Mouse (Mus musculus) hindbrain, embryonic 14.5 days (tissue): ENCODE measurements around the gene Txnrd3. TPM values are rescaled to one million over a fixed set of nuclear protein-coding genes. Genes with fewer than 3 reads are reported as not detected.
A peak's percentile ranks its signal among the peaks of the same experiment; 100 is the strongest.

Experiments used
- ATAC-seq: fragments of 200-750 bp; cut with Nextera tagmentation; 2 replicates; pipeline ENCODE4 v1.8.0; 2017; ENCODE audit warnings: moderate number of reproducible peaks, mild to moderate bottlenecking, moderate TSS enrichment, moderate library complexity; ENCODE audit not compliant: low FRiP score
- DNase-seq: peaks from one replicate; pipeline ENCODE4 v3.0.0-alpha.2; 2015; ENCODE audit warnings: low spot score
- H3K27ac ChIP-seq: fragments of 300-500 bp; sonication (generic); 2 replicates; pipeline ENCODE4 v1.5.1; 2014; ENCODE audit warnings: mild to moderate bottlenecking, moderate library complexity
- H3K27me3 ChIP-seq: fragments of 300-500 bp; sonication (generic); 2 replicates; pipeline ENCODE4 v1.6.1; 2014; ENCODE audit warnings: mild to moderate bottlenecking, low read length, mixed read lengths; ENCODE audit not compliant: control insufficient read depth, insufficient read depth
- H3K36me3 ChIP-seq: fragments of 300-500 bp; sonication (generic); replicated peaks from 2 replicates; pipeline ENCODE4 v1.6.1; 2014; ENCODE audit not compliant: control insufficient read depth, insufficient read depth
- H3K4me1 ChIP-seq: fragments of 300-500 bp; sonication (generic); replicated peaks from 2 replicates; pipeline ENCODE4 v1.6.1; 2014; ENCODE audit warnings: antibody characterized with exemption, low read length, mixed read lengths; ENCODE audit not compliant: control insufficient read depth, insufficient read depth
- H3K4me2 ChIP-seq: fragments of 300-500 bp; sonication (generic); replicated peaks from 2 replicates; pipeline ENCODE4 v1.6.1; 2014; ENCODE audit warnings: mild to moderate bottlenecking, moderate library complexity
- H3K4me3 ChIP-seq: fragments of 300-500 bp; sonication (generic); replicated peaks from 2 replicates; pipeline ENCODE4 v1.5.1; 2014; ENCODE audit warnings: mild to moderate bottlenecking, low read length
- H3K9ac ChIP-seq: fragments of 300-500 bp; sonication (generic); 2 replicates; pipeline ENCODE4 v1.6.1; 2014
- H3K9me3 ChIP-seq: fragments of 300-500 bp; sonication (generic); 2 replicates; pipeline ENCODE4 v1.6.1; 2016; ENCODE audit warnings: low read length; ENCODE audit not compliant: control insufficient read depth
- WGBS: fragments of 180-500 bp; shearing (Covaris S2); extraction: QIAGEN DNeasy Blood & Tissue Kit; methylation state at CpG from one replicate; pipeline ENCODE4 v1.1.7; 2014; 5-methylcytosine and 5-hydroxymethylcytosine counted together
- polyA plus RNA-seq: library from polyadenylated mRNA; unstranded; fragments of >200 nt; fragmentation: Nextera tagmentation; extraction: Ambion mirVana; gene quantifications from 2 replicates; pipeline ENCODE4 v1.2.1, GENCODE M21; 2014

Txnrd3 gene
- polyA plus RNA-seq, 1 experiment from 2014 or later: 16.0 TPM

DNA sequence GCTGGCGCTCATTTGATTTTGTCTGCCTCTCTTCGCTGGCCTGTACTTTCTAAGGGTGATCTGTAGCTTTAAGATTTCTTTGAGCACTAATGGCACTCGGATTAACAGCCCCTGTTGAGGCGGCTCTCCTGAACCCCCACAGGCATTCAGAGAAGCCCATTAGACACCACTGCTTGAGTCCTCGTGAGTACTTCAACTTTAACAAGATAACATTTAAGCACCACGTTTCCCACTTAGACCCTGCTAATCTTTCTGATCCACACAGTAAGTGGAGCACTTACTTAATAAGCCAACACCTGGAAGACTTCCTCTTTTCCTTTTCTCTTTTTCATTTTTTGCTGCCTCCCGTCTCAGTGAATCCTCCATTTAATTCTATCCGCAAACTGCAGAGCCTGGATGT is 21.4 kb downstream of the Txnrd3 start:
- no peaks in the 10 kb centered on the region for H3K9me3 ChIP-seq
- H3K27me3 ChIP-seq: no peaks in the 10 kb centered on the region
- no peak overlapping the region for H3K27ac ChIP-seq
- H3K4me1 ChIP-seq: no peaks in the 10 kb centered on the region
- no peak overlapping the region for H3K9ac ChIP-seq
- DNase-seq: no peak
- H3K36me3 ChIP-seq: peaks cover 18% of the 10 kb centered on the region
- H3K4me3 ChIP-seq: no peak overlapping the region
- no peak for ATAC-seq
- H3K4me2 ChIP-seq: no peak overlapping the region
- 65% methylated on average over 8 of the region's 8 CpGs for WGBS

DNA sequence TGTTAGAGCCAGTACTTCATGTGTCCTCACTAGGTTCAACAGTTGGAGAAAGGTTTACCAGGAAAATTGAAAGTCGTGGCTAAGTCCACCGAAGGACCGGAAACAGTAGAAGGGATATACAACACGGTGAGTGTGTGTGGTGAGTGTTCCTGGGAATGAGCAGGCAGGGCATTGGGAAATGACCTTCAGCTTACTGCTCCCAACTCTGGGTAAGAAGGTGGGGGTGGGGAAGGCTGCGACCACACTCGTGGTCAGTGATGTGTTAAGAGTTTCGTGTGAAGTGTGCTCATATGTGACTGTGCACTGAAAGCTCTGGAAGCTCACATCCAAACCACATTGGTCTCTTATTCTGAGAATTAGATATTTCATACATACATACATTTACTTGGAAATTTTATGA is 21.9 kb downstream of the Txnrd3 start:
- ATAC-seq: no peak
- DNase-seq: no peak
- Histone ChIP-seq H3K4me1 (no peaks in the 10 kb centered on the region), H3K36me3 (peaks cover 21% of the 10 kb centered on the region), H3K27ac (no peak overlapping the region), H3K4me2 (no peak overlapping the region), H3K9me3 (no peaks in the 10 kb centered on the region), H3K9ac (no peak overlapping the region), H3K4me3 (no peak overlapping the region), H3K27me3 (no peaks in the 10 kb centered on the region)
- 80% methylated on average over 7 of the region's 7 CpGs for WGBS

DNA sequence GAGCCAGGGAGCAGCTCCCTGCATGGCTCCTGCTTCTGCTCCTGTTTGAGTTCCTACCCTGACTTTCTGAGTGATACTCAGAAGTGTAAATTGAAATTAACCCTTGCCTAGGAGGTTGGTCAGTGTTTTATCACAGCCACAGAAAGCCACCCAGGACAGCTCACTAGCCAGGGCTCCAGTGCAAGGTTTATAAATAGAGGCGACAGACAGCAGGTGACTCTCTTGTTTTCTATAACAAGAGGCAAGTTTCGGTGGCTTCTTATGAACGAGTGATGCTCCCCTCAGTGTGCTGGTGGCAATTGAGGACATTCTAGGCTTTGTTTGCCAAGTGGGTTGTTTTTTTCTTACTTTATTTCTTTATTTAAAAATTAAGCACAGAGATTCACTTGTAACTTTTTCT is 23.2 kb downstream of the Txnrd3 start:
- H3K27ac ChIP-seq: no peak overlapping the region
- DNase-seq: no peak
- no peaks in the 10 kb centered on the region for H3K27me3 ChIP-seq
- no peaks in the 10 kb centered on the region for H3K4me1 ChIP-seq
- peaks cover 22% of the 10 kb centered on the region for H3K36me3 ChIP-seq
- 79% methylated on average over 3 of the region's 3 CpGs for WGBS
- H3K4me2 ChIP-seq: no peak overlapping the region
- H3K9ac ChIP-seq: no peak overlapping the region
- H3K4me3 ChIP-seq: no peak overlapping the region
- H3K9me3 ChIP-seq: no peaks in the 10 kb centered on the region
- ATAC-seq: no peak

DNA sequence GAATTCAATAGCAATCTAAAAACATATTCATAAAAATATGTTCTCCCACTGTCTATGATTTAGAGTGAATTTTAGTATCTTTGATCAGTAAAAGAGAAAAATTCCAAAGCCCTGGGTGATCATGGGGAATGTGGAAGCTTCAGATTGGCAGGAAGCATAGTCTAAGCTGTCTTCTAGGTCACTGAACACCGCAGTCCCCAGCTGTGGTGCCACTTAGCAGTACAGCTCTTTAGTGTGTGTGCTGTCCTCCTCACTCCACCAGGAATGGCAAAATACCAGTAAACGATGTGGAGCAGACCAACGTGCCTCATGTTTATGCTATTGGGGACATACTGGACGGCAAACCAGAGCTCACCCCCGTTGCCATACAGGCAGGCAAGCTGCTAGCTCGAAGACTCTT is 25.8 kb downstream of the Txnrd3 start:
- no peaks in the 10 kb centered on the region for H3K9me3 ChIP-seq
- H3K27ac ChIP-seq: no peak overlapping the region
- H3K9ac ChIP-seq: no peak overlapping the region
- H3K36me3 ChIP-seq: peaks cover 12% of the 10 kb centered on the region
- H3K4me3 ChIP-seq: no peak overlapping the region
- no peaks in the 10 kb centered on the region for H3K27me3 ChIP-seq
- DNase-seq: no peak
- no peak overlapping the region for H3K4me2 ChIP-seq
- whole genome bisulfite sequencing: 90% methylated on average over 6 of the region's 6 CpGs
- ATAC-seq: no peak
- no peaks in the 10 kb centered on the region for H3K4me1 ChIP-seq

DNA sequence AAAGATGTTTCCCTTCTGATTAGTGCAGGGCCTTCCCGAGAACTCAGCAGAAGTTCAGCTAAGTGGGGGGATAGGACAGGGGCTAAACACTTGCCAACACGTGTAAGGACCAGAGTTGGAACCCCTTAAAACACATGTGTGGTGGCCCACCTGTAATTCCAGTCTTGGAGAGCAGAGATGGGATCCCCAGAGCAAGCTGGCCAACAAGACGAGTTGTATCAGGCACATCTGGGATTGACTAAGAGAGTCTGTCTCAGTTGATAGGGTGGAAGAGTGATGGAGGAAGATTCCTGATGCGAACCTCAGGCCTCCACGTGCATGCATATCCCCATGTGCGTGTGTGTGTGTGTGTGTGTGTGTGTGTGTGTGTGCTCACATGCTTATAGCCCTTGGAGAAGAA is 27.6 kb downstream of the Txnrd3 start:
- H3K36me3 ChIP-seq: peaks cover 18% of the 10 kb centered on the region
- WGBS: 80% methylated on average over 6 of the region's 6 CpGs
- H3K4me2 ChIP-seq: no peak overlapping the region
- H3K27me3 ChIP-seq: no peaks in the 10 kb centered on the region
- no peaks in the 10 kb centered on the region for H3K9me3 ChIP-seq
- no peak overlapping the region for H3K9ac ChIP-seq
- no peak overlapping the region for H3K4me3 ChIP-seq
- ATAC-seq (no peak), DNase-seq (no peak)
- no peak overlapping the region for H3K27ac ChIP-seq
- H3K4me1 ChIP-seq: no peaks in the 10 kb centered on the region

GRCm38 (mm10) chr6:89672641-89673040 is 28.9 kb downstream of the Txnrd3 start:
- H3K9me3 ChIP-seq: no peaks in the 10 kb centered on the region
- H3K4me3 ChIP-seq: no peak overlapping the region
- WGBS: 88% methylated on average over 7 of the region's 7 CpGs
- DNase-seq (peak; percentile 52), ATAC-seq (no peak)
- H3K9ac ChIP-seq: no peak overlapping the region
- H3K27ac ChIP-seq: no peak overlapping the region; the same call in 1 of the 2 replicates
- no peaks in the 10 kb centered on the region for H3K4me1 ChIP-seq
- peaks cover 19% of the 10 kb centered on the region for H3K36me3 ChIP-seq
- no peaks in the 10 kb centered on the region for H3K27me3 ChIP-seq
- H3K4me2 ChIP-seq: no peak overlapping the region

DNA sequence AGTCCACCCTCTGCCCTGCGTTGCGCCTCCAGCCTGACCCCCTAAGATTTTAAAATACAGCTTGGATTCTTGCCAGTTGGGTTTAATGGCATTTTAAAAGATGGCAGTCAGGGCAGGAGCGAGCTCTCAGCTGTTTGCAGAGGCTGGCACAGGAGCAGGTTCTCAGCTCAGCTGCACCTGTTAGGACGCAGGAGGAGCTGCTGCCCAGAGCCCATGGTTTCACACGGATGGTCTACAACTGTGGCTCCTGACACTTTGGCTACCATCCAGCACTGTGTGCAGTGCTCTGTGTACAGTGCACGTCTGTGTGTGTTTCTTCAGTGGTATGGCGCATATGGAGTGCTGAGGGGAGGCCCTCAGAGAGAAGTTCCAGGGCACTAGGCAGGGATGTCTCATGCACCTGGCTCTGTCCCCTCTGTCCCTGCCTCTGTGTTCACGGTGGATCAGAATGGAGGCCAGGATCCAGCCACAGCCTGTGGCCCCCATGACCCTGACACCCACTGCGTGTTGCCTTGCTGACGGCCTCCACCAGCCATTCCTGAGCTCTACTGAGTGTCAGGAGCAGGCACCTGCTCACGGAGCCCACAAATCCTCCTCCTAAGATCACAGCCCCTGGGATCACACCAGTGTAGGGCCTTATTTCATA is 29.5 kb downstream of the Txnrd3 start:
- no peak overlapping the region; the same call in 1 of the 2 replicates for H3K27ac ChIP-seq
- H3K9me3 ChIP-seq: no peaks in the 10 kb centered on the region
- DNase-seq (no peak), ATAC-seq (peak; percentile 49; the same call in 1 of the 2 replicates)
- H3K36me3 ChIP-seq: peaks cover 19% of the 10 kb centered on the region
- no peaks in the 10 kb centered on the region for H3K27me3 ChIP-seq
- WGBS: 80% methylated on average over 11 of the region's 11 CpGs
- no peak overlapping the region for H3K9ac ChIP-seq
- no peak overlapping the region for H3K4me3 ChIP-seq
- H3K4me2 ChIP-seq: no peak overlapping the region
- H3K4me1 ChIP-seq: no peaks in the 10 kb centered on the region

DNA sequence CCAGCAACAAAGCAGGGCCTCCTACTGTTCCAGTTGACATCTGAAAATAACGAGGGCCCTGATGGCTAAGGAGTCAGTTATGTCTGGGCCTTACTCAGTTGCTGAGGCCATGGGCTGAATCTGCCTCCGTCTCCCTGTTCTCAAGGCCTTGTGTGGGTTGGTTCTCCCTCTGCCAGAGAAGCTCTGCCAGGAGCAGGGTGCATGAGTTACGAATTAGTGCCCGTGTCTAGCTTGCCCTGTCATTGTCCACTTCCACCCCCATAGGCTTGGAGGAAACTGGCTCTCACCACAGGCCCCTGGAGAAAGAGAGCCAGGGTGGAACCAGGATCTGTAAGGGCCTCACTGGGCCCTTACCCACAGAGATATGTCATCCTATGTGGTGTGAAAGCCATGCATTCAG is 34.7 kb downstream of the Txnrd3 start:
- H3K9me3 ChIP-seq: no peaks in the 10 kb centered on the region
- 68% methylated on average over 4 of the region's 4 CpGs for WGBS
- no peaks in the 10 kb centered on the region for H3K4me1 ChIP-seq
- H3K27ac ChIP-seq: no peak overlapping the region
- no peak for DNase-seq
- H3K36me3 ChIP-seq: peaks cover 16% of the 10 kb centered on the region
- H3K9ac ChIP-seq: no peak overlapping the region
- H3K27me3 ChIP-seq: no peaks in the 10 kb centered on the region
- no peak for ATAC-seq
- H3K4me3 ChIP-seq: no peak overlapping the region
- H3K4me2 ChIP-seq: no peak overlapping the region

- peaks cover 15% of the 10 kb centered on the region for H3K36me3 ChIP-seq
- ATAC-seq: peak; percentile 60; the same call in 1 of the 2 replicates
- H3K4me1 ChIP-seq: no peaks in the 10 kb centered on the region
- no peak overlapping the region for H3K4me3 ChIP-seq
- no peak overlapping the region for H3K9ac ChIP-seq
- no peaks in the 10 kb centered on the region for H3K27me3 ChIP-seq
- WGBS: 18% methylated on average over 10 of the region's 10 CpGs
- no peak overlapping the region for H3K4me2 ChIP-seq
- peak; percentile 88 for DNase-seq
- H3K9me3 ChIP-seq: no peaks in the 10 kb centered on the region
- no peak overlapping the region for H3K27ac ChIP-seq
Measured at GRCm38 (mm10) chr6:89679291-89679835, 35.6 kb downstream of the Txnrd3 start.
